Mouse (Mus musculus): ENCODE measurements at regions not wholly inside any gene's neighbourhood (a gene's known extent, or its start where the extent isn't known, plus 50 kb on each side); places are given as distances from the start of the nearest gene placed in this dataset.

GRCm38 (mm10) chr2:167795491-167795890, 105.9 kb upstream of the Tmem189 start:
- H3K4me2 ChIP-seq (replicated peaks; ENCODE audit: low read depth) = no peak overlapping the region
- ATAC-seq = no peak
- no peaks in the 10 kb centered on the region for H3K27me3 ChIP-seq (replicated peaks; ENCODE audit: control insufficient read depth, insufficient read depth, low read length)
- H3K36me3 ChIP-seq (ENCODE audit: control insufficient read depth, insufficient read depth) = no peaks in the 10 kb centered on the region
- H3K9me3 ChIP-seq (ENCODE audit: control insufficient read depth) = no peaks in the 10 kb centered on the region
- no peak overlapping the region for H3K27ac ChIP-seq (ENCODE audit: low read depth, low read length)
- H3K9ac ChIP-seq (ENCODE audit: low read depth, low read length) = no peak overlapping the region
- peaks cover 3% of the 10 kb centered on the region; the same call in 1 of the 2 replicates for H3K4me1 ChIP-seq (replicated peaks; ENCODE audit: control insufficient read depth, insufficient read depth, low read length)
- WGBS = 82% methylated on average over 7 of the region's 7 CpGs
- TF ChIP-seq CTCF (IDR thresholded peaks at IDR 0.05; ENCODE audit: low read depth) = peak; percentile 39
- H3K4me3 ChIP-seq (ENCODE audit: low read depth, low read length) = no peak overlapping the region

- Histone ChIP-seq H3K4me2 (replicated peaks; ENCODE audit: low read depth) (no peak overlapping the region), H3K27ac (ENCODE audit: low read depth, low read length) (no peak overlapping the region), H3K4me1 (replicated peaks; ENCODE audit: control insufficient read depth, insufficient read depth, low read length) (0 out of 2 replicates have a peak, but pooled peaks cover 3% of the 10 kb centered on the region), H3K4me3 (ENCODE audit: low read depth, low read length) (no peak overlapping the region), H3K27me3 (replicated peaks; ENCODE audit: control insufficient read depth, insufficient read depth, low read length) (no peaks in the 10 kb centered on the region), H3K9ac (ENCODE audit: low read depth, low read length) (no peak overlapping the region), H3K9me3 (ENCODE audit: control insufficient read depth) (no peaks in the 10 kb centered on the region), H3K36me3 (ENCODE audit: control insufficient read depth, insufficient read depth) (no peaks in the 10 kb centered on the region)
- no peak for TF ChIP-seq CTCF (IDR thresholded peaks at IDR 0.05; ENCODE audit: low read depth)
- ATAC-seq = no peak
- WGBS = 93% methylated on average over 2 of the region's 2 CpGs
Observed at GRCm38 (mm10) chr2:167793916-167794315, 104.3 kb upstream of the Tmem189 start.

- Histone ChIP-seq H3K9ac (ENCODE audit: low read depth, low read length) (no peak overlapping the region), H3K27me3 (replicated peaks; ENCODE audit: control insufficient read depth, insufficient read depth, low read length) (no peaks in the 10 kb centered on the region), H3K27ac (ENCODE audit: low read depth, low read length) (no peak overlapping the region), H3K36me3 (ENCODE audit: control insufficient read depth, insufficient read depth) (no peaks in the 10 kb centered on the region), H3K4me2 (replicated peaks; ENCODE audit: low read depth) (no peak overlapping the region), H3K9me3 (ENCODE audit: control insufficient read depth) (no peaks in the 10 kb centered on the region), H3K4me3 (ENCODE audit: low read depth, low read length) (no peak overlapping the region), H3K4me1 (replicated peaks; ENCODE audit: control insufficient read depth, insufficient read depth, low read length) (0 out of 2 replicates have a peak, but pooled peaks cover 3% of the 10 kb centered on the region)
- no peak for ATAC-seq
- WGBS = 35% methylated on average over 3 of the region's 3 CpGs
- TF ChIP-seq CTCF (IDR thresholded peaks at IDR 0.05; ENCODE audit: low read depth) = no peak
Observed at GRCm38 (mm10) chr2:167792753-167793152, 103.1 kb upstream of the Tmem189 start.

GRCm38 (mm10) chr2:167792330-167792729, 102.7 kb upstream of the Tmem189 start:
- no peaks in the 10 kb centered on the region for H3K9me3 ChIP-seq (ENCODE audit: control insufficient read depth)
- WGBS = 51% methylated on average over 3 of the region's 3 CpGs
- H3K4me1 ChIP-seq (replicated peaks; ENCODE audit: control insufficient read depth, insufficient read depth, low read length) = 0 out of 2 replicates have a peak, but pooled peaks cover 3% of the 10 kb centered on the region
- H3K9ac ChIP-seq (ENCODE audit: low read depth, low read length) = no peak overlapping the region
- H3K36me3 ChIP-seq (ENCODE audit: control insufficient read depth, insufficient read depth) = no peaks in the 10 kb centered on the region
- TF ChIP-seq CTCF (IDR thresholded peaks at IDR 0.05; ENCODE audit: low read depth) = no peak
- no peak overlapping the region for H3K4me2 ChIP-seq (replicated peaks; ENCODE audit: low read depth)
- H3K27me3 ChIP-seq (replicated peaks; ENCODE audit: control insufficient read depth, insufficient read depth, low read length) = no peaks in the 10 kb centered on the region
- H3K4me3 ChIP-seq (ENCODE audit: low read depth, low read length) = no peak overlapping the region
- no peak overlapping the region for H3K27ac ChIP-seq (ENCODE audit: low read depth, low read length)
- ATAC-seq = no peak

GRCm38 (mm10) chr2:167789471-167789923, 99.9 kb upstream of the Tmem189 start:
- Histone ChIP-seq H3K9me3 (ENCODE audit: control insufficient read depth) (no peaks in the 10 kb centered on the region), H3K27ac (ENCODE audit: low read depth, low read length) (no peak overlapping the region), H3K27me3 (replicated peaks; ENCODE audit: control insufficient read depth, insufficient read depth, low read length) (no peaks in the 10 kb centered on the region), H3K4me1 (replicated peaks; ENCODE audit: control insufficient read depth, insufficient read depth, low read length) (0 out of 2 replicates have a peak, but pooled peaks cover 3% of the 10 kb centered on the region), H3K9ac (ENCODE audit: low read depth, low read length) (no peak overlapping the region), H3K4me3 (ENCODE audit: low read depth, low read length) (no peak overlapping the region), H3K4me2 (replicated peaks; ENCODE audit: low read depth) (no peak overlapping the region), H3K36me3 (ENCODE audit: control insufficient read depth, insufficient read depth) (no peaks in the 10 kb centered on the region)
- ATAC-seq = peak; percentile 29; the same call in 1 of the 2 replicates
- TF ChIP-seq CTCF (IDR thresholded peaks at IDR 0.05; ENCODE audit: low read depth) = no peak
- WGBS = 85% methylated on average over 11 of the region's 11 CpGs

GRCm38 (mm10) chr2:167786951-167787350, 97.3 kb upstream of the Tmem189 start:
- 81% methylated on average over 3 of the region's 5 CpGs for WGBS
- Histone ChIP-seq H3K9ac (ENCODE audit: low read depth, low read length) (no peak overlapping the region), H3K36me3 (ENCODE audit: control insufficient read depth, insufficient read depth) (no peaks in the 10 kb centered on the region)

More at GRCm38 (mm10) chr2:167786951-167787350, 97.3 kb upstream of the Tmem189 start:
- Histone ChIP-seq H3K4me3 (ENCODE audit: low read depth, low read length) (no peak overlapping the region), H3K27ac (ENCODE audit: low read depth, low read length) (no peak overlapping the region), H3K4me2 (replicated peaks; ENCODE audit: low read depth) (no peak overlapping the region), H3K4me1 (replicated peaks; ENCODE audit: control insufficient read depth, insufficient read depth, low read length) (0 out of 2 replicates have a peak, but pooled peaks cover 6% of the 10 kb centered on the region), H3K9me3 (ENCODE audit: control insufficient read depth) (no peaks in the 10 kb centered on the region), H3K27me3 (replicated peaks; ENCODE audit: control insufficient read depth, insufficient read depth, low read length) (no peaks in the 10 kb centered on the region)
- TF ChIP-seq CTCF (IDR thresholded peaks at IDR 0.05; ENCODE audit: low read depth) = no peak
- no peak for ATAC-seq
